Mouse (Mus musculus): ENCODE measurements around the gene Alg11.

Alg11 gene

DNA sequence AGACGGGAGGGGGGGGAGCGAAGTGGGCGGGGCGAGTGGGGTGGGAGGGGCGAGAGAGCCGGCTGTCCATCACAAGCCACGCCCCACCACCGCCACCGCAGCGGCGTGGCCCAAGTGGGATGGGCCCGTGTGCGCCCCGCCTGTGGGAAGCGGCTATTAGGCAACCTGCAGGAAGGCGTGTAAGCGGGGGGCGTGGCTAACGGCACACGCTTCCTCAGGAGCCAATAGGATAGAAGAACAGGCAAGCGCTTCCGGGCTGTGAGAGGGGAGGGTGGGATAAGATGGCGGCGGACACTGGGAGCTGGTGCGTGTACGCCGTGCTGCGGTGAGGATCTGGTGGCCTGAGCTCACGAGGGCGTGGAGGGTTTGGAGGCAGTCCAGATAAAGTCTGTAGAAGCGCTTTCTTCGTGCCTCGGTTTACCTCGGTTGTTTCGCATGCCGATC lies at the start of gene Alg11:
Alg11 (plus strand) TSS at position 276 of the 444 bp plus-strand sequence.
- DNase-seq (ENCODE audit: low spot score): peak; percentile 98

DNA sequence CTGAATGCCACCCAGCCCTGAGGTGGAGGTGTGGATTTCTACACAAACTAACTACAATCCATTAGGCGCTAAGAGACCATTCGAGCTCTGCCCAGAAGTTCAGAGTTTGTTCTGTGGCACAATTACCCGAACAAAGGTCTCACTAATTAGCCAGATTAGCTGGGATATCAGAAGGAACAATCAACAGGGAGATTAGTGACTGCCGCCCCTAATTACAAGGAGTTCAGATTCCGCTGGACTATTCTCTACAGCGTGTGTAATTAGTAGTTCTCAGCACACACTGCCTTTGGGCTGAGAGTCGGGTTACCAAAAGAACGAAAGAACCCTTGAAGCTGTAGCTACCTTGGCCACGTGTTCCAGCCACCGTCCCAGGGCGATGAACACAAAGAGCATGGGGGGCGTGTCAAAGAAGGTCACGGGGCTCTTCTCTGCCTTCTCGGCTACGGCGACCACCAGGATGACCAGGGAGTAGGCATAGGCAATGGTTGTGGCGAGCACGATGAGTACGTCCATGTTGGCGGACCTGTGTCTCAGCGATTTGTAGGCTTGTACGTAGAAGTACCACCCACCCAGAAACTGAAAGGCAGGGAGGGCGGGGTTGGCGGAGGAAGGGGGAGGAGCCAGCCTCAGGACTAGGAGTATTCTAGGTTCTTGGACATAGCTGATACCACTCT lies 47.4 kb upstream of the Alg11 start:
- DNase-seq (ENCODE audit: low spot score): no peak

DNA sequence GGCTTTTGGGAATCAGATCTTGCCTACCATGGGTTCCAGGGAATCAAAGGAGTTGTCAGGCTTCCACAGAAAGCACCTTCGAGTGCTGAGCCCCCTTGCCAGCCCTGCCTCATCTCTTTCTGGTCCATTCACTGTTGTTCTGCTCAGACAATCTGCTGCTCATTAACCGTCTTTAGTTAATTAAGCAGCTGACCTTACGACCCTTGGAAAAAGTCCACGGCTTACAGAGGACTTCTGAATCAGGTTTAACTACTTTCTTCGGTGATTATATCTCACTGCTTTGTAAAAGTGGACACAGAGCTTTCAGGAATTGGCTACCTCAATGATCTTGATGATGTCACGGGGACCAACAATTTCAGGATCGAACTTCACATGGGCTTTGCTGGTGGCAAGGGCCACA lies 42.8 kb upstream of the Alg11 start:
- DNase-seq (ENCODE audit: low spot score): no peak

DNA sequence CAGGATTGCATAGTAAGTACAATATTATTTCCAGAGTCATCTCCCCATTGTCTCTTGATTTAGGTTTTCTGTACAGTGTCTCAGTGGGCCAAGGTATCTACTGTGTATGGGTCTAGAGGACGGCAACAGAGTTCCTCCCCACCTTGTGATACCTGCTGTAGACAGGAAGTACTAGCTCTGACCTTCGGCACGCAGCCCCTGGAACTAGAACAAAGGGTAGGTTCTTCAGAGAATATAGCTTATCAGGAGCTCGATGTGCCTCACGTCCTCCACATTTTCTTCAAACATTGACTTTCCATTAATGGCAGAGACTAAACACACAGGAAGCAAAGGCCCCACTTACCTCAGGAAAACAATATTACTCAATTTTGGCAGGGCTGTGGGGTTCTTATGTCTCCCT lies 41.0 kb upstream of the Alg11 start:
- DNase-seq (ENCODE audit: low spot score): no peak

DNA sequence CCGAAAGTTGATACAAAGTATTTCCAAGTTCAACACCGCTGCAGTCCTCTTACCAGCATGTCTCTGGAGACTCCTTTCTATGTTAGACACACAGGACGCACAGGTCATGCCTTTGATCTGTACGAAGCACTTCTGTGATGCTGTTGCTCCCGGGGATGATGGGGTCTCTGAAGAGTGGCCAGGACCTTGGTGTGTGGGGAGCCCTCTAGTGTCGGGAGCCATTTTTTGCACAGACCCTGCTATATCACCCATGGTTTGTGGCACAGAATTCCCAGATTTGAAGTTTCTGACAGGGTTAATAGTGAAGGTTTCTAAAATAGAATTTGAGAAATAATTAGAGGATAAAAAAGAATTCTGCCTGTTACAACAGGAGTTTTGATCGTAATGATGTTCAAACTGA lies 38.3 kb upstream of the Alg11 start:
- DNase-seq (ENCODE audit: low spot score): no peak

DNA sequence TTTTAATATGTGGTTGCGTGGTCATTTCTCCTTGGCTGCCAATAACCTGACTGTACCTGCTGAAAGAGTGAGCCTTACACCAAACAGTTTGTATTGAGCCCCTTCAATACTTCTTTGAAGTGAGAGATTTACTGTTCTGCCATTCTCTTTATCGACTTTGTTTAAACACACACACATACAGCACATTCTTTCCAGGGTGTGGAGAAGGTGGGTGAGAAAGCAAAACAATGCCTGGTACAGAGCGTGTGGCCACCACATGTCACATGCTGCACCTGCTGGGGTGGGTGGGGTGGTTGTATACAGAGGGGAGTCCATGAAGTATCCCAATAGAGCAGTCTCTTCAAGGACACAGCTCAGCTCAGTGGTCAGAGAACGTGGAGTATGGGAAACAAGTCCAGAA lies 35.3 kb upstream of the Alg11 start:
- no peak for DNase-seq (ENCODE audit: low spot score)

DNA sequence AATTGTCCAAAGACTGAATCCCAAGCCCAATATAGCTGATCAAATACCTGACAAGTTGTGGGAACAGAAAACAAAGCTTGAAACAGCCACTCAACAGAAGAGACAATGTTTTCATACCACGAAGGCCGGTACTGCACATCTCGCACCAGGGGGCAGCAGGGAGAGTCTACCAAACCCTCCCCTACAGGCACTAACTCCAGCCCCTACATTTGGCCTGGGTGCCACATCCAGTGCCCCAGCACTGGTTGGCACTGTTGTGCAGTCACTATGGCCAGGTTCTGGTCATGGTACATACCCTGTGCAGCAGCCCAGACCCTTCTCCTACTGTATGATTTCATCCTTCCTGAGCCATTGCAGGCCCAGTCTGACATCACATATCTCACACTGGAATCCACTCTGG lies 31.5 kb upstream of the Alg11 start:
- no peak for DNase-seq (ENCODE audit: low spot score)

DNA sequence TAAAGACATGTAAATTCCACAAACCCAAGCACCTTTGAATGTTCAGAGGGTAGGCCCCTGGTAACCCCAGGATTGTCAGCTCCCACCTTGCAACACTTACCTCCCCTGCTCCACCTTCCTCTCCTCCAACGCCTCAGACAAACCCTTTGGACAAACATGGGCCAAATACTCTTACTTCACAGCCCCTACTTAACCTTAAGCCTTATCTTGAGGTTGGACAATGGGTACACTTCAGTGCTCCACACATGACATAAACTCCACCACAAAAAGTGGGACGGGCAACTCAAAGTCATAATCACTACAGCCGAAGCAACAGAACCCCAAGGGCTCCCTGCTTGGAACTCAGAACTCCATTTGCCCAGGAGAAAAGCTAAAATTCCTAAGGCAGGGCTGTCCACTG lies 29.5 kb upstream of the Alg11 start:
- no peak for DNase-seq (ENCODE audit: low spot score)

DNA sequence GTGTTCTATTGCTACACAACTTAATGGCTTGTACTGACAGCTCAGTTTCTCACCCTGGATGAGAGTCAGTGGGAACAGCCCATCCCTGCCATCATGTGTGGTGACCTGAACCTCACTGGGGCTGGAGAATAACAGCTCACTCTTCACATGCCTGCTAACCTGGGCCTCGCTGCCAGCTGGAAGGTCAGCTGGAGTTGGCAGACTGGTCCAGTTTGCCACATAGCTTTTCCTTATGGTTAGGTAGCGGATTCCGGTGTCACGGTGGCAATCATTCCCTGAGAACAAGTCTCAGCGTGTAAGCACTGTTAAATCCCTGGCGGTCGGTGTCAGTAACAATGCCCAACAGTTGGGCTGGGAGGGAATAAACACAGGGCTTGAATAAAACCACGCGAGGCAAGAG lies 24.4 kb upstream of the Alg11 start:
- DNase-seq (ENCODE audit: low spot score): no peak

DNA sequence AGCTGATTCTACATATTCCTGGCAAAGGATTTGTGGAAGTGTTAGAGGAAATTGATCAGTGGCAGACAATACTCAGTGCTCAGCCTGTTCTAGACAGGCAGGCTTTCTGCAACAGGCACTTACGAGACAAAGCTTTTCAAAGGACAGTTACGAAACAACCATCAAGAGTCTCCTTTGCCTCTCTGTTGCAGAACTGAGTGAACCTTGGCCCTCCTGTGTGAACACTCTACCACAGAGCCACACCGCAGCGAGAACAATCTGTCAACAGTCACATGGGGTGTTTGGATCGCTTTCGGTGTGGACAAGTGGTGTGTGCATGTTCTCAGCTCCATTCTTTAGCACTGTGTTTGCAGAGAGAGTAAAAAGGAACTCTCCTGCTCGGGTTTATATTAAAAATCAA lies 23.5 kb upstream of the Alg11 start:
- DNase-seq (ENCODE audit: low spot score): no peak

DNA sequence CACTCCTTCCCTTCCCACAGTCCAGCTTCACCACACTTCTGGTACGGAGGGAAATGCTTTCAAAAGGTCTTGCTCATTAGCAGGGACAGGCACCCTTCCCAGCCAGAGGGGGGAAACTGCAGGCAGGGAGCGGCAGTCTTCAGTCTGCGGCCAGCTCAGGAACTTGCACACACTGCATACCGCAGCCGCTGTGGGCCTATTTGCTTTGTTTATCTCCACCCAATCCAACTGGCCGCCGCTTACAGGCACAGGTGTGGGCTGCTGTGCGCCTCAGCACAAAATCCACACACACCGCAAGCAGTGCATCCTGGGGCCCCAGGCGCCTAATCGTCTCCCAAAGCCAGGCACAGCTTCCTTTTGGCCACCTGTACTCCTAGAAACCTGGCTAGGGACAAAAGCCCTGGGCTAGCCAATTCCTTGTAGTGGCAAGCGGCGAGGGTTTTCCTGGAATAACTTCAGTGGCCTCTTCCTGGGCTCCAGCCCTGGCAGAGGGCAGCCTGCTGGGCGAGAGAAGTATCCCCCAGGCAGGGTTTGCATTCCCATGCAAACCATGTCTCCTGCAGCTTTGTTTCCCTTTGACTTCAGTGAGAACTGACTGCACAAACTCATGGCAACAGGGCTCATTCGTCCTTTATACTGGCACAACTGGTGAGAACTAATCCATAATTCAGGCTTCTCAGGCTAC lies 20.9 kb upstream of the Alg11 start:
- no peak for DNase-seq (ENCODE audit: low spot score)

DNA sequence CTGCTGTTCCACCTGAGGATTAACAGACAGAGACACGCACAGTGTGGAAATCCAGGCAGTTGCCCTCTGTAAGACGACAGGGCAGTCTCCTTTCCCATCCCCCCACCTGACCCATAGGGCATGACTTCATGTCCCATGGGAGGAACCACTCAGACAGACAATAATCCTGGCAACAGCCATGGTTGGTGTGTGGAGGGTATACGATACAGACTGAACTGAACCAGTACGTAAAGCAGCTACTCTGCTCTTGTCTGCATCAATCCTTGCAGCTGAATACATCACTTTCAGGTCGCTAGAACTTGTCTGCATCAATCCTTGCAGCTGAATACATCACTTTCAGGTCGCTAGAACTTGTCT lies 20.4 kb upstream of the Alg11 start:
- no peak for DNase-seq (ENCODE audit: low spot score)

DNA sequence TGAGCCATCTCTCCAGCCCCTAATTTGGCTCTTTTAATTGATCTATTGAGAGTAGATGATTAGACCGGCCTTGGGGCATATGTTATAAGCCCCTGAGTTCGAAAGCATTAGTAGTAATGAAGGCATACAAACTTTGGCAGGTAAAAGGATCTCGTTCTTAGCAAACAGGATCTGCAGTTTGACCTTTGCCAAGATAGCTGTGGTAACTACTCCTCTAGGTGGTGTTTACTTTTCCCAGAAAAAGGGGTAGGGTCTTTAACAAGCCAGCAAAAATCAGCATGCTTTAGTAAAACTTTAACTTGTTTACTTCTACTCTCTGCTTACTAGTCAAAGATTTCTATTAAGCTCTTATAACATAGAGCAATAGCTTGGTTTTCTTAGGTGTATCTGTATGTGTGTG lies 18.0 kb upstream of the Alg11 start:
- no peak for DNase-seq (ENCODE audit: low spot score)

DNA sequence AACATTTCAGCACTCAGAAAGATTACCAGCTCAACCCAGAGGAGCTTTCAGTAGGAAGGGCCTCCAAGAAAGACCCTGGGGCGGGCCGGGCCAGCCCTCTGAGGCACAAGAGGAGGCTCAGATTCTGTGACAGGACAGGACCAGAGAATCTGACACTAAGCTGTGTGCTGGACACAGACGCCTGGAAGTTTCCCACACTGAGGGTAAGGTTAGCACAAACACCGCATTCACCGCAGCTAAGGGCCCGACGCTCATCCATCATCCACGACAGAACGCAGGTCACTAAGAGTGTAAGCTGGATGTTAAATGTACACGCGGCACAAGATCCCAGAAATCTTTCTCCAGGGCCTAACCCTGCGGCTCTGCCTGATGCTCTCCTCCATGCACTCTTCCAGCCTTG lies 16.8 kb upstream of the Alg11 start:
- DNase-seq (ENCODE audit: low spot score): no peak

DNA sequence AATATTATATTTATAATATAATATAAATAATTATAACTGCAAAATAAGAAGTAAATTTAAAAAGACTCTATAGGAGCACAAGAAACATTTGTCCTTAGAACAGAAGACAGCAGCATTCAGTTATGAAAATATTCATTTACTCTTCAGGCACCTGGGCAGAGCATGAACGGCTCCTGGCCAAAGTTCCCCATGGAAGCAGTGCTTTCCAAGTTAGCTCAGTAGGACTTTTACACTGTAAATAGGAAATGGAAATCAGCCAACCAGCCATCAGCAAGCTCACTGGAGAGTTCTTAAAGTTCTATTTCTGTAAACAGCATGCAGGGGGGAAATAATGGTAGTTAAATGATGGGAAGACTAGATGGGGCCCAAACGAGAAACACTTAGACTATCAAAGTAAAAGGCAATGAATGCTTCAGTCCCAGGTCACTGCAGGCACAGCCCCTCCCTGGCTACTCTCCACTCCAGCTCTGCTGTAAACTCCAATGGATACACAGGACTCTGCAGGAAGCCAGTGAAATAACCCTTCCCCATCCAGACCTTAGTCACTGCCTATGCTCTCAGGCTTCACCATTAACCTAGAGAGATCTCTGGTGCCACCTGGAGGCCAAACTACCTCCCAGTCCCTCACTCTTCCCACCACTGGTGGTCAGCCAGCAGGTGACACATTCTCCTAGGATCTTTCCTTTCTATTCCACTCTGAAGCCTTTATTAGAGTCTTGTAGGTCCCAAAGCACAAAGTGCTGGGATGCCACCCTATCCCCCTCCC lies 12.6 kb upstream of the Alg11 start:
- DNase-seq (ENCODE audit: low spot score): peak; percentile 50

DNA sequence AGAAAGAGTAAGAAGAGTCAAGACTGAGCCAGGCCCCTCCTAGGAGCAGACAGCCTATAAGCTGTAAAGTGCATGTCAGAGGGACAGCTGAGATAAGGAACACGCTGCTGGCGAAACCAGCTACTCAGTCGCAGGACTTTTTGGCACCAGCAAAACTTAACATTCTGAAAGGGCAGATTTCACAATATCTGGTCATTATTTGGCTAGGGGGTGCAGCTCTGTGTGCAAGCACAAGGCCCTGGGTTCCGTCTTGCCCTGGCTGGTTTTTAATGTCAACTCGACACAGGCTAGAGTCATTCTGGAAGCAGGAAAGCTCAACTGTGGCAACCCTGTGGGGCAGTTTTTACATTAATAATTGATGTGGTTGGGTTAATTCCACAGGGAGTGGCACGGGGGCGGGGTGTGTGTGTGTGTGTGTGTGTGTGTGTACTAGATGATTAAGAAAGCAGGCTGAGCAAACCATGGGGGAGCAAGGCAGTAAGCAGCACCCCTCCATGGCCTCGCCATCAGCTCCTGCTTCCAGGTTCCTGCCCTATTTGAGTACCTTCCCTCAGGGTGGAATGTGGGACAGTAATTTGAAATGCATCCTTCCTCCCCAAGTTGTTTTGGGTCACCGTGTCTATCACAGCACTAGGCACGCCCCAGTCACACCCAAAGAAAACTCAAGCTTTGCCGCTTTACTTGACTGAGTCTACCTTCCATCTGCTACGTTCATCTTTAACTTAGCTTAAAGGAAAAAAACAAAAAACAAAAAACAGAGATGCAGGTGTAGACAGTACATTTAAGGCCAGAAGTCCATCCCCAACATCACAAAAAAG lies 5.6 kb upstream of the Alg11 start:
- no peak for DNase-seq (ENCODE audit: low spot score)

DNA sequence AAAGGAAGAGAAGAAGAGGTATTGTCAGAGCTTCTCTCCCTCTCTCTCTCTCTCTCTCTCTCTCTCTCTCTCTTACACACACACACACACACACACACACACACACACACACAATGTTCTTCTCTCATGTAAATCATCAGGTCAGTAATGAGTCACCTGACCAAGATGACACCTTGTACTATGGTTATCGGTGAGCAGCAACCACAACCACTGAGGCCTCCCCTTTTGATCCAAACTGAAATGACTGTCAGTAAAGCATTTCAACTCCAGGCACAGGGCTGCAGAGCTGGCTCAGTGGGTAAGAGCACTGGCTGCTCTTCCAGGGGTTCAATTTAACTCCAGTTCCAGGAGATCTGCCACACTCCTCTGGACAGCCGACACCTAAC lies 5.0 kb upstream of the Alg11 start:
- DNase-seq (ENCODE audit: low spot score): no peak

DNA sequence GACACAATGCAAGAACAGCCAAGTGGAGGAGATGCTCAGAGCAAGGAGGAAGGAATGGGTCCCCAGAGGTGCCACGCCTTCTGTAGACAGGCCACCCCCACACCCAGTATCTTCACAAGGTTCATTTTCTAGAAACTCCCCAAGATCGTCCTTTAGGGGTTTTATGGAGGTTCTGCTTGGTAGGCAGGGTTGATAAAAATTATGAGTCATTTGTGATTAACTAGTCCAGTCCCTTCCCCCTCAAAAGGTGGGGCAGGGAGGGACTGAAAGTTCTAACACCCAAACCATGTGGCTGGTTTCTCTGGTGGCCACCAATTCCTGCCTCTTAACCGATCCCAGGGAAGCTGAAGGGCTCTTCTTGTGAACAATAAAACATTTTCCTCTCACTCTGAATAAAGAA lies 3.7 kb upstream of the Alg11 start:
- no peak for DNase-seq (ENCODE audit: low spot score)

DNA sequence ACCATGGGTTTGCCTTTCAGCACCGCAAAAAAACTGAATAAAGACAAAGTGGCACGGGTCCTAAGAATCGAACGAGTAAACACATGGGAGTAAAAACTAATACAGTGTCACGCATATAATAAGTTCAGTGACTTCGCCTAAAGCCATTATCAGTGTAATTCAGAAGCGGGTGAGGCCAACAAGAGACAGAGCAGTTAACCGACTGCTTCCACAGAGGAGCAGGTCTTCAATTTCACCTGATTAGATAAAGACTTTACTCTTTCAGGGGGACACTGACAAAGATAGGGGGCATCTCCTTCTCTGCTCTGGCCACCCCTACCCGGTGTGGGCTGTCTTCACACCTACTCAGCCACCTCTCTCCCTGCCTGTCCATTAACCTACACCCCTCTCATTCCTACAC lies 2.2 kb upstream of the Alg11 start:
- DNase-seq (ENCODE audit: low spot score): no peak

DNA sequence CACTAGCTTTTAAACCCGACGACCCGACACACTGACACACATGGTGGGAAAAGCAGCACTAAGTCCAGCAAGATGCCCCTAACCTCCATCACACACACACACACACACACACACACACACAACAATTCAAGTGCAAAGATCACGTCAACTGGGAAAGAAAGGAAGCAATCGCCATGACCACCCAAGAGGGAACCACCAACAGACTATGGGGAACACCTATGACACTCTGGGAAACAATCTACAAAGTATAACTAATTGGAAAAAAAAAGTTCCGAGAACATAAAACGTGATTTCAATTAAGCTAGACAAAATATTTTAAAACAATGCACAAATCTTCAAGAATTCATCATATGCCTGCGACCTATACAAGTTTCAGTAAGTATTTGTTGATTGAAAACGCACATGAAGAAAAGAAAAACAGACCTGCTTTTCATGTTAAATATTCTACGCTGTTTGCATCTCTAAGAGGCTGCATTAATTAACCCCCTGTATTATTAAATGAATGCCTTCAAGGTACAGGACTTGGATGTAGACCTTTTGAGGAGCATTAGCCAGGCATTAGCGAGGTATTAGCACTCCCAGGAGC lies 1.3 kb upstream of the Alg11 start:
- no peak for DNase-seq (ENCODE audit: low spot score)

DNA sequence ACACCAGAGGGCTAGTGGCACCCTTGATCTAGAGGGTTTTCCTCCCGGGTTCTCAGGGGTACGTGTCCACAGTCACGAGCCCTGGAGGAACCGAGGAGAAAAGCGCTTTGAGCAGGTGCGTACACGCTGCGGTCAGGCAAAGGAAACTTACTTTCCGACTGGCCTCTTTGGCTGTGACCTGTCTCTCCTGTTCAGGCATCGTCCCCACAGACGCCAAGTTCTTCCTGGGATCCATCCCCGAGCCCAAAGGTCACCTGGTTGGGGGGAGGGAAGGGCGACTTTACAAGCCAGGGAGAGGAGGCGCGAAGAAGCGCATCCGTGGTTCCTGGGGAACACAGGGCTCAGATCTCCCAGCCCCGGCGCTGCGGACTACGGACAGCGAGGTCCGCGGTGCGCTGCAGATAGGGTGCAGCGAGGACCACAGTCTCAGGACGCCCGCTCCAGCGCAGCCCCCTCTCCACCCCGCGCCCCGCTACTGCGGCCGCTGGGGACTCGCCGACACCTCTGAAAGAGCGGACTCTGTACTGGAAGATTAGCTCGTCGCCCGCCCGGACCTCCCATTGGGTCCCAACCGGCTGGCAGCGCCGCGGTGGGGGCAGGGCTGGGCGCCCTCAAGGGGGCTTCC lies 588 bp upstream of the Alg11 start, which contains the start of gene Atp7b:
Atp7b (minus strand) TSS at position 485 of the 625 bp plus-strand sequence.
- DNase-seq (ENCODE audit: low spot score): no peak

DNA sequence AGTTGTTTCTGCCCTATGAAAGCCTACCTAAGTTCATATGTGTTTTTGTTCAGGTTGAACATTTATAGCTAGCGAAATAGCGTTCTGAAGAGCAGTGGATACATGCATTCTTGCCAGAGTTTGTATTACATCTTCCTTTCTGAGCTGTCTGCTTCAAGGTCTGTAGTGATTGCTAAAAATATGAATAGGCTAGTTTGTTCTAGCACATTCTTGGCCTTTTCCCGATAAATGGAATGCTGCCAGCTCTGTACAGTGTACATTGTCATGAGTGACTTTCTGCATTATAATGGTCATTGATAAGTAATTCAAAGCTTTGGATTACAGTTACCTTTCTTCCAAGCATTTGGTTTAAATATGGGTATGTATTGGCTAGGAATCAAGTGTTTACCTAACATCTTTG lies 605 bp downstream of the Alg11 start:
- DNase-seq (ENCODE audit: low spot score): peak; percentile 27

Data from MN1 (cell line).